Mouse (Mus musculus): ENCODE measurements around the gene Gm5916.

Gm5916 gene

GRCm38 (mm10) chr9:36128679-36129078 is at the start of gene Gm5916:
TSS of gene Gm5916 (minus strand) at chr9:36128779.
- no peak for DNase-seq

All from kidney, adult 9 months (tissue).